Mouse (Mus musculus) heart, embryonic 14.5 days (tissue): Measurements from ENCODE around the gene Gm45208. TPM values are rescaled to one million over a fixed set of nuclear protein-coding genes. Genes with fewer than 3 reads are reported as not detected.
"Not testable (repeated sequence)": the region's sequence is repeated elsewhere in the genome, so short reads cannot be mapped to it uniquely, and the experiment has no call there.

Experiments used
- ATAC-seq: fragments of 200-750 bp; cut with Nextera tagmentation; 2 replicates; pipeline ENCODE4 v1.8.0; 2017; ENCODE audit warnings: low read depth, moderate TSS enrichment; ENCODE audit not compliant: insufficient number of reproducible peaks, insufficient read depth, low FRiP score
- H3K27ac ChIP-seq, 2 experiments: fragments of 200-500 bp in 1 of 2; fragments of 300-500 bp in 1 of 2; sonication (generic) in 1 of 2; replicated peaks in 1 of 2; 2 replicates each; pipeline ENCODE4 v1.5.1; 2012 to 2014; ENCODE audit warnings: low read depth in 2 of 2, low read length in 2 of 2, control low read depth in 1 of 2, mild to moderate bottlenecking in 1 of 2, mixed read lengths in 1 of 2; ENCODE audit not compliant: control insufficient read depth in 1 of 2, insufficient read depth in 1 of 2
- H3K27me3 ChIP-seq: fragments of 300-500 bp; sonication (generic); 2 replicates; pipeline ENCODE4 v1.6.1; 2014; ENCODE audit warnings: mild to moderate bottlenecking, low read length, control low read depth; ENCODE audit not compliant: control insufficient read depth, insufficient read depth
- H3K36me3 ChIP-seq: fragments of 300-500 bp; sonication (generic); 2 replicates; pipeline ENCODE4 v1.6.1; 2014; ENCODE audit warnings: mild to moderate bottlenecking, control low read depth, low read length, mixed read lengths; ENCODE audit not compliant: control insufficient read depth, insufficient read depth
- H3K4me1 ChIP-seq, 2 experiments: fragments of 200-500 bp in 1 of 2; fragments of 300-500 bp in 1 of 2; sonication (generic) in 1 of 2; 2 replicates each; pipeline ENCODE4 v1.6.1; 2012 to 2014; ENCODE audit warnings: low read length in 2 of 2, control low read depth in 1 of 2, mixed read lengths in 1 of 2; ENCODE audit not compliant: control insufficient read depth in 2 of 2, insufficient read depth in 2 of 2
- H3K4me2 ChIP-seq: fragments of 300-500 bp; sonication (generic); 2 replicates; pipeline ENCODE4 v1.6.1; 2014; ENCODE audit warnings: mild to moderate bottlenecking, low read length
- H3K4me3 ChIP-seq, 2 experiments: fragments of 200-500 bp in 1 of 2; fragments of 300-500 bp in 1 of 2; sonication (generic) in 1 of 2; 2 replicates each; pipeline ENCODE4 v1.5.1; 2012 to 2014; ENCODE audit warnings: low read length in 2 of 2, mild to moderate bottlenecking in 2 of 2, control low read depth in 1 of 2, low read depth in 1 of 2, moderate library complexity in 1 of 2; ENCODE audit not compliant: control insufficient read depth in 1 of 2, insufficient read depth in 1 of 2
- H3K9ac ChIP-seq: fragments of 300-500 bp; sonication (generic); 2 replicates; pipeline ENCODE4 v1.6.1; 2014; ENCODE audit warnings: mild to moderate bottlenecking, low read length
- H3K9me3 ChIP-seq: fragments of 300-500 bp; sonication (generic); 2 replicates; pipeline ENCODE4 v1.6.1; 2016; ENCODE audit warnings: low read length, control low read depth; ENCODE audit not compliant: control insufficient read depth
- WGBS: fragments of 180-500 bp; shearing (Covaris S2); extraction: QIAGEN DNeasy Blood & Tissue Kit; methylation state at CpG from one replicate; pipeline ENCODE4 v1.1.7; 2014; 5-methylcytosine and 5-hydroxymethylcytosine counted together
- polyA plus RNA-seq: library from polyadenylated mRNA; unstranded; fragments of >200 nt; fragmentation: Nextera tagmentation; extraction: Ambion mirVana; gene quantifications from 2 replicates; pipeline ENCODE4 v1.2.1, GENCODE M21; 2014

The Gm45208 gene
- polyA plus RNA-seq, 1 experiment from 2014 or later = not detected

DNA sequence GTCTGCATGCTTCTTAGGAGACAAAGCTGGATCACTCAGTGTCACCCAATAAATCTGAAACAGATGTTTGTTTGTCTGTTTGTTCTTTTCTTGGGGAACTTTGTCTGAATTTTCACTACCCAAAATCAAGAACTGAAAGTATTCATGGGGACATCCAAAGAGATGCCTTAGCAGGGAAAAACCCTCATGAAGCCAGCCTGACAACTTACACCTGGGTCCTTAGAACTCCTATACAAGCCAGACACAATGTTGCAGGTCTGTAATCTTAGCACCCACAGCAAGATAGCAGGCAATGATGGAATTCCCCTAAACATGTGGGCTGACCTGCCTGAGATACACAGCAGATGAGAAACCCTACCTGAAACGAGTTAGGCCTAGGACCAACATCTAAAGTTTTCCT lies 22.9 kb downstream of the Gm45208 start:
- Histone ChIP-seq H3K4me2 (no peak overlapping the region), H3K9ac (no peak overlapping the region), H3K4me3 (no peak overlapping the region), H3K4me1 (no peaks in the 10 kb centered on the region; a peak in 1 of 4 replicates), H3K36me3 (no peaks in the 10 kb centered on the region), H3K9me3 (no peaks in the 10 kb centered on the region), H3K27ac (no peak overlapping the region), H3K27me3 (no peaks in the 10 kb centered on the region)
- no peak for ATAC-seq
- 52% methylated on average over 1 of the region's 1 CpGs for WGBS

DNA sequence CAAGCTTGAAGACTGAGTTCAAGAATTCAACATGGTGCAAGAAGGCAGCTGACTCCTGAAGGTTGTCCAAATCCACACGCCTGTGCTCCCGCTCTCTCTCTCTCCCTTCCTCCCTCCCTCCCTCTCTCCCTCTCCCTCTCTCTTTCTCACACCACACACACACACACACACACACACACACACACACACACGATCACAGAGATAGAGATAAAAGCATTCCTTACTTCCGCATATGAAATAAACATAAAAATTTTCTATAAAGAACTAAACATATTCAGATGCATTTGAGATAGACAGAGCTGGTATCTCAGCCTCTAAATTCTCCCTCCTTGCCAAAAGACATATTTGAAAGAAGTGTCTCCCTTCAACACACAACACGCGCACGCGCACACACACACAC lies 23.4 kb downstream of the Gm45208 start:
- ATAC-seq = no peak
- H3K4me1 ChIP-seq = no peaks in the 10 kb centered on the region; a peak in 1 of 4 replicates
- H3K27ac ChIP-seq = no peak overlapping the region
- H3K36me3 ChIP-seq = no peaks in the 10 kb centered on the region
- H3K9me3 ChIP-seq = no peaks in the 10 kb centered on the region
- H3K27me3 ChIP-seq = no peaks in the 10 kb centered on the region
- no peak overlapping the region for H3K9ac ChIP-seq
- 84% methylated on average over 8 of the region's 8 CpGs for WGBS
- H3K4me2 ChIP-seq = no peak overlapping the region
- H3K4me3 ChIP-seq = no peak overlapping the region

DNA sequence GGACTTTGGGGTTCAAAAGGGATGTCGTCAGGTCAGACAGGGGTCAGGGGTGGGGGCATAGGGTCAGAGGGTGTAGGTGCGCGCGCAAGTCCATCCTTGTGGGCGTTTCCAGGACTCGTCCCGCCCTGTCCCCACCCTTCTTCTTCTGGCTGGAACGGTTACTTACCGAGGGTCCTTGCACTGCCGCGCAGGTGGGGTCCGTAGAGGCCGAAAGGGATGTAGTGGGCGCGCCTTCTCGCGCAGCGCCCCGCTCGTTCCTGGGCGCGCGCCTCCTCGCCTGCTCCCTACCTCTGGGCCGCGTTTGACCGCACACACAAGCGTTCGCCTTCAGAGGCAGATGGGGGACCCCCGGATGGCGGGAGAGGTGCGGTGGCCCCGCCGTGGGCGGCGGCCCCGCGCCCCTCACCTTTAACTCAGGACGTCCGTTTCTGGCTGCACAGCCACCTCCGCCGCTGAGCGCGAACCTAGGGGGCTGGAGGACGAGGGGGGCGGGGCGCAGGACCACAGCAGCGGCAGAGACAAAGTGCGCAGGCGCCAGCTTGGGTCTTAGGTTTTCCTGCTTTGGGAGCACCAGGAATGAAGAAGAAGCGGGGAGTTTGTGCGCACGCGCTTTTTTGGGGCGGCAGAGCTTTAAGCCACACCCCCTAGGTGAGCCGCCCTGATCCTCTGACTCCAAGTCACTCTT lies 28.5 kb downstream of the Gm45208 start, which contains the start of gene Ccdc120:
Gene Ccdc120, minus strand, starts transcription at position 474 of the 685 bp plus-strand sequence.
- WGBS = 9% methylated on average over 53 of the region's 56 CpGs

DNA sequence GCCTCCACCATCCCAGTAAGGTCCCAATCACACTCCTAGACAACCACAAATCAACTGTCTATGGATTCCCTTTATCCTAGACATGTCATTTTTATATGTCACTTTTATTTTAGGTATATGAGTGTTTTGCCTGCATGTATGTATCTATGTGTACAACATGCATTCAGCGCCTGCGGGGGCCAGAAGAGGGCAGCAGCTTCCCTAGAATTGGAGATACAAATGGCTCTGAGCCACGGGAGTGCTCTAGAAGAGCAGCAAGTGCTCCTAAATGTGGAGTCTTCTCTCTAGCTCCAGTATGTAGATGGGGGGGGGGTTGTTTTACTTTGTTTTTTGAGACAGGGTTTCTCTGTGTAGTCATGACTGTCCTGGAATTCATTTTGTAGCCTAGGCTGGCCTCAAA lies 31.6 kb downstream of the Gm45208 start:
- not testable (repeated sequence) for H3K4me2 ChIP-seq, H3K4me1 ChIP-seq, H3K36me3 ChIP-seq, H3K9me3 ChIP-seq, H3K4me3 ChIP-seq, H3K9ac ChIP-seq, ATAC-seq, H3K27me3 ChIP-seq, H3K27ac ChIP-seq
- WGBS = 10% methylated on average over 3 of the region's 3 CpGs

More for the DNA sequence above, 28.5 kb downstream of the Gm45208 start, which contains the start of gene Ccdc120:
- H3K36me3 ChIP-seq = no peaks in the 10 kb centered on the region
- H3K9me3 ChIP-seq = no peaks in the 10 kb centered on the region
- H3K4me1 ChIP-seq = no peaks in the 10 kb centered on the region
- peak within 1 kb of the TSS; percentile 64 for H3K4me2 ChIP-seq
- H3K27me3 ChIP-seq = no peaks in the 10 kb centered on the region
- H3K4me3 ChIP-seq = peak within 1 kb of the TSS; percentile 61 to 83
- peak within 1 kb of the TSS; percentile 74 for H3K9ac ChIP-seq
- no peak within 1 kb of the TSS for H3K27ac ChIP-seq
- peak; percentile 61 for ATAC-seq

DNA sequence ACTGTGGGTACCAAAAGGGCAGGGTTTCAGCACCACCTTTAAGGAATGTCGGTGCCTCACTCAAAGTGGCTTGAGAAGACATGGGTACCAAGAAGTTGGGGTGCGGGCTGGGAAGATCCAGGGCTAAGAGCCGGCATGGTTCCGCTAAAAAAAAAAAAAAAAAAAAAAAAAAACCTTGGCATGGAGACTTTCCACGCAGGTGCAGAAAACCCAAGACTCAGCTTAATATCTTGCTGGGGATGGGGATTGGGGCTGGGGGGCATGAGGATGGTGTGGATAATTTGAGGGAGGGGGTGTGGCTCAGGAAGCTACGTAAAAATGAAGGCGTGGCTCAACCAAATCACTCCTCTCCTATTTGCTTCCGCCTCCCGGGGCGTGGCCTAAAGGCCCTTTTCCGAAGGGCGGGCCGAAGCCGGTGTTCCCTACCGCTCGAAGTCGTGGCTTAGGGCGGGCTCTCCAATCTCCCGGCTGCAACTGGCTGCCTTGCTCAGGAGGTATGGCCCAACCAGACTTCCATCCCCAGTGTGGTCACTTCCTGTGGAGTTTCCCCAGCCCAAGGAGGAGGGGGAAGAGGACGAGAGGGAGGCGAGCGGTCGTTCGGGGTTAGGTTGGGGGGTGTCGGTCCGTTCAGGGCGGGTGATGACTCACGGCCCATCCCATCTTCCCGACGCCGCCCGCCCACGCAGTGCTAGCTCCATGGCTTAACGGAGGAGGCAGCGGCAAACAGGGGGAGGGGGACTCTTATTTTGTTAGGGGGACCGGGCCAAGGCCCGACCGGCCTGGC lies 40.3 kb downstream of the Gm45208 start, which contains the start of gene Tfe3:
Gene Tfe3, plus strand, starts transcription at position 424 of the 784 bp plus-strand sequence.
- no peaks in the 10 kb centered on the region for H3K9me3 ChIP-seq
- peak within 1 kb of the TSS; percentile 84 for H3K9ac ChIP-seq
- H3K4me1 ChIP-seq = peaks cover 2 to 20% of the 10 kb centered on the region in 2 experiments; a peak in 3 of 4 replicates
- peak within 1 kb of the TSS; percentile 73 for H3K4me2 ChIP-seq
- H3K27ac ChIP-seq = peak within 1 kb of the TSS; percentile 64 to 81
- H3K4me3 ChIP-seq = peak within 1 kb of the TSS; percentile 66 to 89
- peaks cover 12% of the 10 kb centered on the region; the same call in 1 of the 2 replicates for H3K36me3 ChIP-seq
- no peaks in the 10 kb centered on the region for H3K27me3 ChIP-seq
- 19% methylated on average over 38 of the region's 38 CpGs for WGBS
- peak; percentile 90 for ATAC-seq

DNA sequence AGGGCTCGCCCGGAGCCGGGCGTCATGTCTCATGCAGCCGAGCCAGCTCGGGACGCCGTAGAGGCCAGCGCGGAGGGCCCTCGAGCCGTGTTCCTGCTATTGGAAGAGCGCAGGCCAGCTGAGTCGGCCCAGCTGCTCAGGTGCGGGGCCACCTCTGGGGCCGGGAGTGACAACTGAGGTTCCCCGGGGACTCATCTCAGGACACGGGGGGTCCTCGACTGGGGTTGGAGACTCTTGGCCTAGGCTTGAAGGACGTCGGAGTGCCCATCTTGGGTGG lies 40.8 kb downstream of the Gm45208 start:
- peak overlapping the region; percentile 66 to 89 for H3K4me3 ChIP-seq
- ATAC-seq = peak; percentile 8; the same call in 1 of the 2 replicates
- H3K4me1 ChIP-seq = peaks cover 2 to 20% of the 10 kb centered on the region in 2 experiments; a peak in 3 of 4 replicates
- no peaks in the 10 kb centered on the region for H3K27me3 ChIP-seq
- WGBS = 18% methylated on average over 21 of the region's 21 CpGs
- H3K36me3 ChIP-seq = peaks cover 17% of the 10 kb centered on the region; the same call in 1 of the 2 replicates
- H3K9me3 ChIP-seq = no peaks in the 10 kb centered on the region
- peak overlapping the region; percentile 73 for H3K4me2 ChIP-seq
- peak overlapping the region; percentile 64 to 81 for H3K27ac ChIP-seq
- H3K9ac ChIP-seq = peak overlapping the region; percentile 84

DNA sequence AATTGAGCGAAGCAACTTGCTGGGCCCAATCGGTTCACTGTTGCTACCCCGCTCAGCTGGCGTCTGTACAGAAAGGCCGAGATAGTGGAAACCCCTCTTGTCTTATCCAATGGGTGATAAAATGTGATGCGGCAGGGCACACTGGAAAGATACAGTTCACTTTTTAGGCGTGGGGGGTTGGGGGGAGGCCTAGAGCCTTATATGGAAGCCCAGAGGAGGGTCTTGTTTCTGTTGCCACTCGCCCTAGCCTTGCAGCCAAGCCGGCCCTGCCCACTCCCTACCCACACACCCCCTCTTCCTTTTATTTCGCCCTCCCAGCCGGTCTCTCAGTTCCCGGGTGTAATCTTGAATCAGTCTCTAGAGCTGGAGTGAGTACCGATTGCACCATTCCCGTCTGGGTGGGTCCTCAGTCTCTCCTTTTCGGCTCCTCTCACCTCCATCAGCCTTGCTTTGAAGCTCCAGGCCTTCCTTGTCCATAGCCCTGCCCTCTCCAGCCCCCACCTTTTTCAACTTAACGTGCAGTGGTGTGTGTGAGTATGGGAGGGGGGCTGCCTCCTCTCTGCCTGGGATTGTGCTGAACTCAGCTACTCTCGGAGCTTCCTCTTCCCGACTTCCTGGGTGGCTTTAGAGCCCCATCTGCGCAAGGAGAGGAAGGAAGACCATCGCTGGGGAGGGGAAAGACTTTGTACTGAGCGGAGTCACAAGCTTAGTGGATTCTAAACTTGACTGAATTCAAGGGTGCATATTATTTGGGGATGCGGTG lies 41.8 kb downstream of the Gm45208 start:
- no peak for ATAC-seq
- H3K4me3 ChIP-seq = peak overlapping the region; percentile 66 to 89
- H3K9me3 ChIP-seq = no peaks in the 10 kb centered on the region
- 13% methylated on average over 22 of the region's 22 CpGs for WGBS
- peak overlapping the region; percentile 21 to 64; a peak in 3 of 4 replicates for H3K27ac ChIP-seq
- H3K36me3 ChIP-seq = peaks cover 27% of the 10 kb centered on the region; the same call in 1 of the 2 replicates
- H3K27me3 ChIP-seq = no peaks in the 10 kb centered on the region
- H3K4me1 ChIP-seq = peaks cover 2 to 20% of the 10 kb centered on the region in 2 experiments; a peak in 3 of 4 replicates
- peak overlapping the region; percentile 73 for H3K4me2 ChIP-seq
- peak overlapping the region; percentile 84 for H3K9ac ChIP-seq
